Mouse (Mus musculus) limb, embryonic 13.5 days (tissue): ENCODE results near the gene Cfap44. TPM values are rescaled to one million over a fixed set of nuclear protein-coding genes. Genes with fewer than 3 reads are reported as not detected.

Source experiments
- ATAC-seq: fragments of 200-750 bp; cut with Nextera tagmentation; 2 replicates; pipeline ENCODE4 v1.8.0; 2017; ENCODE audit warnings: low read depth, moderate number of reproducible peaks, moderate TSS enrichment; ENCODE audit not compliant: low FRiP score
- H3K27ac ChIP-seq: fragments of 300-500 bp; sonication (generic); 2 replicates; pipeline ENCODE4 v1.5.1; 2015; ENCODE audit warnings: inconsistent platforms, mild to moderate bottlenecking, moderate library complexity
- H3K27me3 ChIP-seq: fragments of 300-500 bp; sonication (generic); 2 replicates; pipeline ENCODE4 v1.6.1; 2015; ENCODE audit warnings: mild to moderate bottlenecking, inconsistent platforms
- H3K36me3 ChIP-seq: fragments of 300-500 bp; sonication (generic); 2 replicates; pipeline ENCODE4 v1.6.1; 2015; ENCODE audit warnings: inconsistent platforms, mild to moderate bottlenecking, moderate library complexity
- H3K4me1 ChIP-seq: fragments of 300-500 bp; sonication (generic); 2 replicates; pipeline ENCODE4 v1.6.1; 2015; ENCODE audit warnings: inconsistent platforms
- H3K4me2 ChIP-seq: fragments of 300-500 bp; sonication (generic); replicated peaks from 2 replicates; pipeline ENCODE4 v1.6.1; 2015; ENCODE audit warnings: inconsistent platforms, mild to moderate bottlenecking, moderate library complexity
- H3K4me3 ChIP-seq: fragments of 300-500 bp; sonication (generic); 2 replicates; pipeline ENCODE4 v1.5.1; 2015; ENCODE audit warnings: moderate library complexity, mild to moderate bottlenecking, inconsistent platforms
- H3K9ac ChIP-seq: fragments of 300-500 bp; sonication (generic); 2 replicates; pipeline ENCODE4 v1.6.1; 2015; ENCODE audit warnings: mild to moderate bottlenecking, inconsistent platforms
- H3K9me3 ChIP-seq: fragments of 300-500 bp; sonication (generic); 2 replicates; pipeline ENCODE4 v1.6.1; 2016; ENCODE audit warnings: inconsistent platforms
- WGBS: fragments of 180-500 bp; shearing (Covaris S2); methylation state at CpG from one replicate; pipeline ENCODE4 v1.1.7; 2015; 5-methylcytosine and 5-hydroxymethylcytosine counted together
- polyA plus RNA-seq: library from polyadenylated mRNA; unstranded; fragments of >200 nt; fragmentation: Nextera tagmentation; extraction: Ambion mirVana; gene quantifications from 2 replicates; pipeline ENCODE4 v1.2.1, GENCODE M21; 2015

Cfap44 gene
- polyA plus RNA-seq, 1 experiment from 2014 or later: 1.2 TPM

- Histone ChIP-seq H3K4me3 (no peak overlapping the region), H3K4me1 (peaks cover 78% of the 10 kb centered on the region), H3K27ac (peak overlapping the region; percentile 76; the same call in 1 of the 2 replicates), H3K4me2 (peak overlapping the region; percentile 12; the same call in 1 of the 2 replicates), H3K9me3 (peaks cover 3% of the 10 kb centered on the region; the same call in 1 of the 2 replicates), H3K9ac (no peak overlapping the region), H3K27me3 (no peaks in the 10 kb centered on the region), H3K36me3 (peaks cover 15% of the 10 kb centered on the region)
- ATAC-seq: no peak
- WGBS: 49% methylated on average over 11 of the region's 11 CpGs
Measured at GRCm38 (mm10) chr16:44527218-44527905, 132.8 kb downstream of the Cfap44 start.

GRCm38 (mm10) chr16:44528955-44529354 is 134.4 kb downstream of the Cfap44 start:
- Histone ChIP-seq H3K27ac (no peak overlapping the region), H3K9me3 (peaks cover 4% of the 10 kb centered on the region; the same call in 1 of the 2 replicates), H3K4me2 (no peak overlapping the region), H3K27me3 (no peaks in the 10 kb centered on the region), H3K4me1 (peaks cover 86% of the 10 kb centered on the region), H3K4me3 (no peak overlapping the region), H3K9ac (no peak overlapping the region), H3K36me3 (peaks cover 27% of the 10 kb centered on the region)
- ATAC-seq: no peak
- WGBS: 90% methylated on average over 7 of the region's 7 CpGs

GRCm38 (mm10) chr16:44529691-44530090 is 135.1 kb downstream of the Cfap44 start:
- ATAC-seq: no peak
- Histone ChIP-seq H3K27me3 (no peaks in the 10 kb centered on the region), H3K4me1 (peaks cover 88% of the 10 kb centered on the region), H3K27ac (no peak overlapping the region), H3K9me3 (peaks cover 4% of the 10 kb centered on the region; the same call in 1 of the 2 replicates), H3K4me2 (no peak overlapping the region), H3K4me3 (no peak overlapping the region), H3K36me3 (peaks cover 32% of the 10 kb centered on the region), H3K9ac (no peak overlapping the region)
- 66% methylated on average over 8 of the region's 8 CpGs for WGBS

- no peak for ATAC-seq
- Histone ChIP-seq H3K4me3 (no peak overlapping the region), H3K4me1 (peaks cover 88% of the 10 kb centered on the region), H3K27ac (peak overlapping the region; percentile 70; the same call in 1 of the 2 replicates), H3K9ac (no peak overlapping the region), H3K27me3 (no peaks in the 10 kb centered on the region), H3K9me3 (peaks cover 4% of the 10 kb centered on the region; the same call in 1 of the 2 replicates), H3K36me3 (peaks cover 34% of the 10 kb centered on the region), H3K4me2 (peak overlapping the region; percentile 52)
- 31% methylated on average over 9 of the region's 9 CpGs for WGBS
Measured at GRCm38 (mm10) chr16:44530191-44530590, 135.6 kb downstream of the Cfap44 start.

GRCm38 (mm10) chr16:44530829-44531228 is 136.2 kb downstream of the Cfap44 start:
- Histone ChIP-seq H3K9me3 (peaks cover 4% of the 10 kb centered on the region; the same call in 1 of the 2 replicates), H3K36me3 (peaks cover 34% of the 10 kb centered on the region), H3K27ac (peak overlapping the region; percentile 70), H3K4me1 (peaks cover 91% of the 10 kb centered on the region), H3K4me3 (peak overlapping the region; percentile 11; the same call in 1 of the 2 replicates), H3K9ac (peak overlapping the region; percentile 51; the same call in 1 of the 2 replicates), H3K27me3 (no peaks in the 10 kb centered on the region), H3K4me2 (peak overlapping the region; percentile 52)
- 5% methylated on average over 7 of the region's 7 CpGs for WGBS
- ATAC-seq: peak; percentile 71

GRCm38 (mm10) chr16:44531239-44531797 is 136.7 kb downstream of the Cfap44 start:
- H3K9ac ChIP-seq: no peak overlapping the region
- peak overlapping the region; percentile 52 for H3K4me2 ChIP-seq
- H3K9me3 ChIP-seq: peaks cover 4% of the 10 kb centered on the region; the same call in 1 of the 2 replicates
- ATAC-seq: 0 out of 2 replicates have a peak, but pooled peaks have one; percentile 25
- H3K36me3 ChIP-seq: peaks cover 39% of the 10 kb centered on the region
- H3K4me3 ChIP-seq: peak overlapping the region; percentile 11; the same call in 1 of the 2 replicates
- 39% methylated on average over 12 of the region's 12 CpGs for WGBS
- peaks cover 91% of the 10 kb centered on the region for H3K4me1 ChIP-seq
- no peaks in the 10 kb centered on the region for H3K27me3 ChIP-seq
- H3K27ac ChIP-seq: peak overlapping the region; percentile 70; the same call in 1 of the 2 replicates

Other genes starting within 250 kb of the Cfap44 start
- 2.8 and 3.0 TPM in 2 replicates for gene Usf3, start 221.6 kb upstream of the Cfap44 start, polyA plus RNA-seq
- gene Sidt1, start 61.6 kb upstream of the Cfap44 start, polyA plus RNA-seq: 0.22 and 0.29 TPM in 2 replicates
- gene Spice1, start 47.7 kb upstream of the Cfap44 start, polyA plus RNA-seq: 25.0 and 26.3 TPM in 2 replicates
- 58.7 and 63.5 TPM in 2 replicates for gene Boc, start 164.1 kb downstream of the Cfap44 start, polyA plus RNA-seq